Mouse (Mus musculus) embryonic facial prominence, embryonic 14.5 days (tissue): ENCODE measurements at regions not wholly inside any gene's neighbourhood (a gene's known extent, or its start where the extent isn't known, plus 50 kb on each side); places are given as distances from the start of the nearest gene placed in this dataset.

ENCODE experiments used
- ATAC-seq: fragments of 200-750 bp; cut with Nextera tagmentation; 2 replicates; pipeline ENCODE4 v1.8.0; 2017; ENCODE audit warnings: low read depth, moderate number of reproducible peaks, moderate TSS enrichment
- DNase-seq: peaks from one replicate; pipeline ENCODE4 v3.0.0-alpha.2; 2015; ENCODE audit warnings: low spot score
- H3K27ac ChIP-seq: fragments of 300-500 bp; sonication (generic); replicated peaks from 2 replicates; pipeline ENCODE4 v1.5.1; 2014; ENCODE audit warnings: low read depth, mild to moderate bottlenecking, low read length, moderate library complexity
- H3K27me3 ChIP-seq: fragments of 300-500 bp; sonication (generic); replicated peaks from 2 replicates; pipeline ENCODE4 v1.6.1; 2014; ENCODE audit warnings: low read length; ENCODE audit not compliant: control insufficient read depth, insufficient read depth
- H3K36me3 ChIP-seq: fragments of 300-500 bp; sonication (generic); 2 replicates; pipeline ENCODE4 v1.6.1; 2014; ENCODE audit warnings: low read length, mixed read lengths; ENCODE audit not compliant: control insufficient read depth, insufficient read depth
- H3K4me1 ChIP-seq: fragments of 300-500 bp; sonication (generic); 2 replicates; pipeline ENCODE4 v1.6.1; 2014; ENCODE audit warnings: antibody characterized with exemption, low read length; ENCODE audit not compliant: control insufficient read depth, insufficient read depth
- H3K4me2 ChIP-seq: fragments of 300-500 bp; sonication (generic); 2 replicates; pipeline ENCODE4 v1.6.1; 2014; ENCODE audit warnings: low read depth, mild to moderate bottlenecking, low read length, moderate library complexity, mixed read lengths
- H3K4me3 ChIP-seq: fragments of 300-500 bp; sonication (generic); 2 replicates; pipeline ENCODE4 v1.5.1; 2014; ENCODE audit warnings: low read depth, mild to moderate bottlenecking, low read length
- H3K9ac ChIP-seq: fragments of 300-500 bp; sonication (generic); 2 replicates; pipeline ENCODE4 v1.6.1; 2014; ENCODE audit warnings: low read depth, mild to moderate bottlenecking, low read length, moderate library complexity, mixed read lengths
- H3K9me3 ChIP-seq: fragments of 300-500 bp; sonication (generic); 2 replicates; pipeline ENCODE4 v1.6.1; 2016; ENCODE audit warnings: low read length; ENCODE audit not compliant: control insufficient read depth
- WGBS: fragments of 180-500 bp; shearing (Covaris S2); extraction: QIAGEN DNeasy Blood & Tissue Kit; methylation state at CpG from one replicate; pipeline ENCODE4 v1.1.7; 2014; 5-methylcytosine and 5-hydroxymethylcytosine counted together

- no peak overlapping the region for H3K9ac ChIP-seq
- H3K9me3 ChIP-seq: no peaks in the 10 kb centered on the region
- no peaks in the 10 kb centered on the region for H3K27me3 ChIP-seq
- peak overlapping the region; percentile 52; the same call in 1 of the 2 replicates for H3K27ac ChIP-seq
- no peak overlapping the region for H3K4me3 ChIP-seq
- H3K36me3 ChIP-seq: no peaks in the 10 kb centered on the region
- no peak overlapping the region for H3K4me2 ChIP-seq
- 52% methylated on average over 7 of the region's 7 CpGs for WGBS
- H3K4me1 ChIP-seq: peaks cover 13% of the 10 kb centered on the region
- no peak for DNase-seq
- ATAC-seq: peak; percentile 50; the same call in 1 of the 2 replicates
Measured at GRCm38 (mm10) chr15:36361522-36362148, 645.9 kb downstream of the Zfp706 start.

- no peaks in the 10 kb centered on the region for H3K9me3 ChIP-seq
- H3K4me3 ChIP-seq: no peak overlapping the region
- 61% methylated on average over 14 of the region's 14 CpGs for WGBS
- H3K27ac ChIP-seq: peak overlapping the region; percentile 17; the same call in 1 of the 2 replicates
- DNase-seq (peak; percentile 87), ATAC-seq (peak; percentile 75; the same call in 1 of the 2 replicates)
- no peaks in the 10 kb centered on the region for H3K27me3 ChIP-seq
- no peak overlapping the region for H3K9ac ChIP-seq
- no peaks in the 10 kb centered on the region for H3K36me3 ChIP-seq
- no peak overlapping the region for H3K4me2 ChIP-seq
- peaks cover 13% of the 10 kb centered on the region for H3K4me1 ChIP-seq
Measured at GRCm38 (mm10) chr15:36360694-36361521, 646.7 kb downstream of the Zfp706 start.

DNA sequence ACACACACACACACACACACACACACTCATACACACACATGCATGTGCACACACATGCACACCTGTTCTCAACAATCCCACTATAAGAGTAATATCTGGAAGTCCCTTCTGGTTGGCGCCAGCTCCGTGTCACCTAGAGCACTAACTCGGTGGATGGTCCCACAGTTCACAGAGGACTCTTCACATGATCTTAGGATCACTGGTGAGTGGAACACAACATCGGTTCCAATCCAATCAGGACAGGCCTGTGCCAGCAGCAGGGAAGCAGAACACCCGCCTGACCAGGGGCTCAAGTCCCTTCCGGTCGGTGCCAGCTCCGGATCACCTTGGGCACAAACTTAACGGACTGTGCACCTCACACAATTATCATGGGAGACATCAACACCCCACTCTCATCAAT lies 651.7 kb downstream of the Zfp706 start:
- Histone ChIP-seq H3K36me3 (no peaks in the 10 kb centered on the region), H3K4me2 (no peak overlapping the region), H3K9me3 (no peaks in the 10 kb centered on the region), H3K27ac (no peak overlapping the region), H3K4me3 (no peak overlapping the region), H3K27me3 (no peaks in the 10 kb centered on the region), H3K9ac (no peak overlapping the region), H3K4me1 (0 out of 2 replicates have a peak, but pooled peaks cover 4% of the 10 kb centered on the region)
- DNase-seq (no peak), ATAC-seq (no peak)
- 95% methylated on average over 9 of the region's 9 CpGs for whole genome bisulfite sequencing

- H3K9ac ChIP-seq: no peak overlapping the region
- no peaks in the 10 kb centered on the region for H3K36me3 ChIP-seq
- no peak overlapping the region for H3K4me2 ChIP-seq
- DNase-seq (no peak), ATAC-seq (no peak)
- H3K27ac ChIP-seq: no peak overlapping the region
- H3K9me3 ChIP-seq: no peaks in the 10 kb centered on the region
- 74% methylated on average over 5 of the region's 6 CpGs for WGBS
- H3K27me3 ChIP-seq: no peaks in the 10 kb centered on the region
- no peak overlapping the region for H3K4me3 ChIP-seq
- H3K4me1 ChIP-seq: no peaks in the 10 kb centered on the region
Measured at GRCm38 (mm10) chr15:36354545-36354944, 653.0 kb downstream of the Zfp706 start.

- H3K4me1 ChIP-seq: no peaks in the 10 kb centered on the region
- DNase-seq: no peak
- H3K4me3 ChIP-seq: no peak overlapping the region
- H3K4me2 ChIP-seq: no peak overlapping the region
- no peaks in the 10 kb centered on the region for H3K27me3 ChIP-seq
- no peaks in the 10 kb centered on the region for H3K36me3 ChIP-seq
- H3K9ac ChIP-seq: no peak overlapping the region
- WGBS: 72% methylated on average over 3 of the region's 3 CpGs
- no peak overlapping the region for H3K27ac ChIP-seq
- no peak for ATAC-seq
- no peaks in the 10 kb centered on the region for H3K9me3 ChIP-seq
Measured at GRCm38 (mm10) chr15:36353793-36354192, 653.8 kb downstream of the Zfp706 start.

- no peak overlapping the region for H3K4me3 ChIP-seq
- H3K4me2 ChIP-seq: no peak overlapping the region
- no peaks in the 10 kb centered on the region for H3K9me3 ChIP-seq
- DNase-seq (no peak), ATAC-seq (no peak)
- H3K27me3 ChIP-seq: no peaks in the 10 kb centered on the region
- WGBS: 45% methylated on average over 1 of the region's 1 CpGs
- H3K9ac ChIP-seq: no peak overlapping the region
- no peak overlapping the region for H3K27ac ChIP-seq
- H3K4me1 ChIP-seq: no peaks in the 10 kb centered on the region
- no peaks in the 10 kb centered on the region for H3K36me3 ChIP-seq
Measured at GRCm38 (mm10) chr15:36352929-36353328, 654.6 kb downstream of the Zfp706 start.

DNA sequence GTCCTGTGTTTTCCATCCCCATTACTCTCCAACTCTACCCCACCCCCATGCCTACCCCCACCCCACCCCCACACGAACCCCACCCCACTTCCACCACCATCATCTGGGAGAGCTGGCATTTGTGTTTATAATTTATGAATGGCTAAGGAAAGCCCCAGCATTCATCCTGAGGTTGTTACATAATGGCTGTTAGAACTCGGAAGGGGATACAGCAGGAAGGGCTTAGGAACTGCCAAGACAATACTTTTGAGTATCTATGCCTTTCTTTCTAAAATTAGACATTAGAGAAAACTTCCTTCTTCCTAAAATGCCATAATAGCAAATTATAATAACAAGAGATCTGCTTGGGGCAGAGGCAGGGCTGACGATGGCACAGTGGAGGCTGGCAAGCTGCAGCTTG lies 655.9 kb downstream of the Zfp706 start:
- Histone ChIP-seq H3K9ac (no peak overlapping the region), H3K27me3 (no peaks in the 10 kb centered on the region), H3K4me1 (0 out of 2 replicates have a peak, but pooled peaks cover 3% of the 10 kb centered on the region), H3K9me3 (no peaks in the 10 kb centered on the region), H3K4me3 (no peak overlapping the region), H3K36me3 (no peaks in the 10 kb centered on the region), H3K4me2 (no peak overlapping the region), H3K27ac (no peak overlapping the region)
- no peak for DNase-seq
- peak; percentile 78; the same call in 1 of the 2 replicates for ATAC-seq
- WGBS: 46% methylated on average over 3 of the region's 3 CpGs

DNA sequence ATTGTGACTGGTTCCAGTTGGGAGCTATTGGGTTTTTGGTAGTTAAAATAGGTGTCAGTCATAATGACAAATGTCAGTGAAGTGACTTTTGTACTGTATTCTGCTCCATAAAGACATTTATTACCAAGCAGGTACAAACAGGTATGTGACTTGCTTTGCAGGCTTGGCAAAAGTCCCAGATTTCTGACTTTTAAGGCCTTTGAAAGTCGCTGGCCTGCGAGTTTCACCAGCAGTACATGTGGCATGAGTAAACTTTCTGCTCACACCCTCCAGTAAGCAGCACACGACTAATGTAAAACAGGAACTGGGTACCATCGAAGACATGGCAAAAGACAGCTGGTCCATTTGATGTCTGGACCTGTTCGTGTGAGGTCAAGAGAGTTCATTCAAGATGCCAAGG lies 659.2 kb downstream of the Zfp706 start:
- Histone ChIP-seq H3K9ac (no peak overlapping the region), H3K4me2 (no peak overlapping the region), H3K36me3 (no peaks in the 10 kb centered on the region), H3K4me1 (0 out of 2 replicates have a peak, but pooled peaks cover 3% of the 10 kb centered on the region), H3K27me3 (no peaks in the 10 kb centered on the region), H3K9me3 (no peaks in the 10 kb centered on the region), H3K4me3 (no peak overlapping the region), H3K27ac (no peak overlapping the region)
- DNase-seq: peak; percentile 62
- WGBS: 58% methylated on average over 5 of the region's 5 CpGs
- ATAC-seq: no peak
